Mouse (Mus musculus) thymus, postnatal 36 days (tissue): ENCODE data around the gene Ube2h.

ENCODE experiments used
- DNase-seq, 2 experiments: peaks; one replicate each; pipeline ENCODE4 v3.0.0; 2022; ENCODE audit warnings: mixed read lengths in 2 of 2

Gene Ube2h

GRCm38 (mm10) chr6:30195656-30196055, 108.7 kb downstream of the Ube2h start:
- DNase-seq: no peak

- DNase-seq: no peak
These were observed 120.7 kb downstream of the Ube2h start for GRCm38 (mm10) chr6:30183624-30184023.

- DNase-seq: no peak
These were observed 122.3 kb downstream of the Ube2h start for GRCm38 (mm10) chr6:30182038-30182437.

GRCm38 (mm10) chr6:30180321-30180720, 124.0 kb downstream of the Ube2h start:
- DNase-seq: no peak

GRCm38 (mm10) chr6:30179046-30179445, 125.3 kb downstream of the Ube2h start:
- DNase-seq: no peak

GRCm38 (mm10) chr6:30178023-30178639, 126.2 kb downstream of the Ube2h start:
- no peak for DNase-seq

- DNase-seq: no peak
These were observed 127.0 kb downstream of the Ube2h start for GRCm38 (mm10) chr6:30177305-30177704.

- no peak for DNase-seq
These were observed 127.8 kb downstream of the Ube2h start for GRCm38 (mm10) chr6:30176496-30176895.

GRCm38 (mm10) chr6:30175918-30176421, 128.4 kb downstream of the Ube2h start:
- no peak for DNase-seq

- DNase-seq: no peak
These were observed 129.0 kb downstream of the Ube2h start for GRCm38 (mm10) chr6:30175225-30175917.

- peak; percentile 16 to 32 for DNase-seq
These were observed 129.7 kb downstream of the Ube2h start for GRCm38 (mm10) chr6:30174461-30175224.

GRCm38 (mm10) chr6:30173551-30174460, 130.5 kb downstream of the Ube2h start:
- DNase-seq: peak; percentile 41 to 60

- no peak for DNase-seq
These were observed 131.4 kb downstream of the Ube2h start for GRCm38 (mm10) chr6:30172820-30173550.

- DNase-seq: no peak
These were observed 131.9 kb downstream of the Ube2h start for GRCm38 (mm10) chr6:30172441-30172819.

- DNase-seq: no peak
These were observed 132.4 kb downstream of the Ube2h start for GRCm38 (mm10) chr6:30171967-30172366.

- no peak for DNase-seq
These were observed 133.1 kb downstream of the Ube2h start for GRCm38 (mm10) chr6:30171226-30171625.

- no peak for DNase-seq
These were observed 135.2 kb downstream of the Ube2h start for GRCm38 (mm10) chr6:30169148-30169547.

- DNase-seq: no peak
These were observed 136.1 kb downstream of the Ube2h start for GRCm38 (mm10) chr6:30168275-30168674.

- no peak for DNase-seq
These were observed 137.1 kb downstream of the Ube2h start for GRCm38 (mm10) chr6:30167192-30167591.

GRCm38 (mm10) chr6:30166349-30166748, 138.0 kb downstream of the Ube2h start:
- no peak for DNase-seq

- DNase-seq: no peak
These were observed 142.2 kb downstream of the Ube2h start for GRCm38 (mm10) chr6:30162091-30162490.

GRCm38 (mm10) chr6:30161618-30162017, 142.7 kb downstream of the Ube2h start:
- DNase-seq: no peak
